Mouse (Mus musculus) liver, embryonic 14.5 days (tissue): ENCODE measurements at regions not wholly inside any gene's neighbourhood (a gene's known extent, or its start where the extent isn't known, plus 50 kb on each side); places are given as distances from the start of the nearest gene placed in this dataset.

Experiments
- CTCF ChIP-seq: IDR thresholded peaks from 2 replicates; pipeline ENCODE4 v1.5.1; 2016; ENCODE audit warnings: antibody characterized with exemption, low read depth, control low read depth
- EP300 ChIP-seq: IDR thresholded peaks from 2 replicates; pipeline ENCODE4 v1.6.1; 2016; ENCODE audit warnings: antibody characterized with exemption, low read depth

DNA sequence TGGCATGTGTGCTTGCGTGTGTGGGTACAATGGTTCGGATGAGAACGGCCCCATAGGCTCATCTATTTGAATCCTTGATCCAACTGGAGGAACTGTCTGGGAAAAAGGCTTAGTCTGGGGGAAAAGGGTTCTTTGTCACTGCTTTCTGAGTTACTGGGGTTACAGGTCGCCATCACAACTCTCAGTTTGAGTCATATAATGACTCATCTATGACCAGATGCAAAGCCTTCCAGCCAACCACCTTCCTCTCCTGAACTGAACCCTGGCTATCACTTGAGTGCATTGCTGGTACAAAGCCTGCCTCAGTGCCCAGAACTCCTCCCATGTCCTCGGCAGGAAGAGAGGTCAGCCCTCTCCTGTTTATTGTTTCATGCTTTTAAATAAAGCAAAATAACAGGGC lies 92.2 kb upstream of the Spata13 start:
- TF ChIP-seq CTCF = no peak
- TF ChIP-seq EP300 = no peak
